Mouse (Mus musculus): Measurements from ENCODE around the gene Rbpms2. TPM values are rescaled to one million over a fixed set of nuclear protein-coding genes. Genes with fewer than 3 reads are reported as not detected.

The Rbpms2 gene
- polyA plus RNA-seq, 1 experiment = 18.4 TPM

- WGBS = 93% methylated on average over 24 of the region's 24 CpGs
- no peak for TF ChIP-seq CTCF (IDR thresholded peaks at IDR 0.05; ENCODE audit: extremely low read depth, insufficient read length, insufficient replicate concordance, low read depth, low read length)
- no peak for TF ChIP-seq POLR2A (IDR thresholded peaks at IDR 0.05; ENCODE audit: low read depth, low read length)
- no peak overlapping the region for H3K27ac ChIP-seq (ENCODE audit: insufficient read depth, low read depth, low read length)
- H3K36me3 ChIP-seq (ENCODE audit: control insufficient read depth, insufficient read depth, low read length) = peaks cover 34% of the 10 kb centered on the region
- no peaks in the 10 kb centered on the region for H3K27me3 ChIP-seq (ENCODE audit: control insufficient read depth, insufficient read depth, low read length)
- no peak overlapping the region for H3K4me3 ChIP-seq (ENCODE audit: low read depth, low read length)
- H3K4me1 ChIP-seq (ENCODE audit: control insufficient read depth, insufficient read depth, insufficient read length, low read length) = no peaks in the 10 kb centered on the region
Observed at GRCm38 (mm10) chr9:65703926-65704595, 74.6 kb downstream of the Rbpms2 start.

Other genes with a start within 250 kb of the Rbpms2 start
- 0.20 and 0.57 TPM in 2 replicates for gene Kbtbd13, start 238.0 kb upstream of the Rbpms2 start, polyA plus RNA-seq (2012; rRNA removed)
- gene Rasl12, start 231.1 kb upstream of the Rbpms2 start, polyA plus RNA-seq (2012; rRNA removed) = 1.4 and 2.3 TPM in 2 replicates
- gene Slc51b, start 206.7 kb upstream of the Rbpms2 start, polyA plus RNA-seq (2012; rRNA removed) = 6.6 and 13.6 TPM in 2 replicates
- gene Mtfmt, start 193.9 kb upstream of the Rbpms2 start, polyA plus RNA-seq (2012; rRNA removed) = 2.6 and 5.8 TPM in 2 replicates
- 4.5 and 9.7 TPM in 2 replicates for gene Spg21, start 168.7 kb upstream of the Rbpms2 start, polyA plus RNA-seq (2012; rRNA removed)
- gene Ankdd1a, start 109.5 kb upstream of the Rbpms2 start, polyA plus RNA-seq (2012; rRNA removed) = not detected in 2 replicates
- 6.3 and 9.7 TPM in 2 replicates for gene Plekho2, start 49.6 kb upstream of the Rbpms2 start, polyA plus RNA-seq (2012; rRNA removed)
- 3.8 and 5.0 TPM in 2 replicates for gene Pif1, start 42.5 kb upstream of the Rbpms2 start, polyA plus RNA-seq (2012; rRNA removed)
- 36.0 and 39.7 TPM in 2 replicates for gene Oaz2, start 38.4 kb downstream of the Rbpms2 start, polyA plus RNA-seq (2012; rRNA removed)
- 3.1 and 6.1 TPM in 2 replicates for gene Zfp609, start 197.9 kb downstream of the Rbpms2 start, polyA plus RNA-seq (2012; rRNA removed)

Data from small intestine, adult 2 months (tissue).